Mouse (Mus musculus): Measurements from ENCODE around the gene Noct. TPM values are rescaled to one million over a fixed set of nuclear protein-coding genes. Genes with fewer than 3 reads are reported as not detected.

Noct gene
- polyA plus RNA-seq (2017; shearing (Covaris generic)) = 20.1 TPM

DNA sequence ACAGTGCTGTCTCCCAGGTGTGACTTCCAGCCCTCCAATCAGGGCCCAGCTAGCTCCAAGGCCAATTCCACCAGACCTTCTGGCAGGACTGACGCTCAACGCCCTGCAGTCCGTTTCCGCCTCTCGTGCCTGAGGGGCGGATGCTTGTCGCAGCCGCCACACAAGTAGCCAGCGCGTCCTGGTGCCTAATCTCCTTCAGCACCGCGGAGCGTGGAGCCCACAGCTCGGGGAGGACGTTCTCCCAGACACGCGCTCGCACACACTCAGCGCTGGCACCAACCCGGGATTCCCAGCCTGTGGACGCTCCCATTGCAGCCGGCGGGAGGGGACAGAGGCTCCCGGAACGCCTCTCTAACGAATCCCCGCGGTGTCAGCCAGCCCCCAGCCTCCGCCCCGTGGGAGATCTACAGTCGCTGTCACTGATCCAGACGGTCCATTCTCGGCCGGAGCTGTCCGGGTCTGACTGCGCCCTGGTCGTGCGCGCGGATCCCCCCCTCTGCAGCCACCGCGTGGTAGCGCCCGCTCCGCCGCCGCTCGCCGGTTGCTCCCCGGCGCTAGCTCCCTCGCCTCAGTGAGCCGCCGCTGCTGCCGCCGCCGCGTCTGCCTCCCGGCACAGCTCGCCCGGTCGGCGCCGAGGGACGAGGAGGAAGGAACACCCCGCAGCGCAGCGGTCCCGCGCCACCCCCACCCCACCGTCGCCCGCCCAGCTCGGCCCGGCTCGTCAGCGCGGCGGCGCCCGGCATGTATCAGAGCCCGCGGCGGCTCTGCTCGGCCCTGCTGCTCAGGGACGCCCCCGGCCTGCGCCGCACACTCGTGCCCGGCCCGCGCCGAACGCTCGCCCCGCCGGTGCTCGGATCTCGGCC lies at the start of gene Noct:
Gene Noct (plus strand): TSS at position 85 of the 863 bp plus-strand sequence.

Other genes with a start within 250 kb of the Noct start
- gene Elf2, start 116.2 kb downstream of the Noct start, polyA plus RNA-seq (2017; shearing (Covaris generic)) = 88.1 TPM
- gene Mgarp, start 172.3 kb downstream of the Noct start, polyA plus RNA-seq (2017; shearing (Covaris generic)) = 2.6 TPM
- 85.6 TPM for gene Ndufc1, start 184.5 kb downstream of the Noct start, polyA plus RNA-seq (2017; shearing (Covaris generic))
- gene Naa15, start 190.7 kb downstream of the Noct start, polyA plus RNA-seq (2017; shearing (Covaris generic)) = 104 TPM

Measured in effector memory CD4-positive, alpha-beta T cell, adult 7 months (primary cell).